Mouse (Mus musculus): ENCODE measurements around the gene Cirbp. TPM values are rescaled to one million over a fixed set of nuclear protein-coding genes. Genes with fewer than 3 reads are reported as not detected.

The Cirbp gene
- polyA plus RNA-seq, 1 experiment, result 30.9 TPM

DNA sequence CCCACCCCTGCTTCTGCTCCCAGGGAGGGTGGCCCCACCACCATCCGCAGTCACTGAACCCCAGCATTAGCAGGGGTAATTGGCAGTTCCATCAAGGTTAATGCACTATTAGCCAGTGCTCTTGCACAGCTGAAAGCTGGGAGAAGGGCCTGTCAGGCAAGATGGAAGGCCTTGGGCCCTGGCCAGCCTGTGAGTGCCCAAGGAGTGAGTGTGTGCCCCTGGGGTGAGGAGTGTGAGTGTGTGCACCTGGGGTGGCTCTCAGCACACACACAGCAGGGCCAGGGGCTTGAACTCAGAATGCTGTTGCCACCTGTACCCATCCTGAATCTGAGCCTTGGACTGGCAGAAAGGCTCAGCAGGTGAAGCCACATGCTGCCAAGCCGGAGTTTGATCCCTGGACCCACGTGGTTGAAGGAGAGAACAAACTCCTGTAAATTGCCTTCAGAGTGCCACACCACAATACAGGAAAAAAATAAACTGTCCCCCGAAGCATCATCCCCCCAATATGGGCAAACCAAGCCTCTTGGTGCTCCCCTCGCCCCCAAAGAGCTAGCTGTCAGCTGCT lies 10.6 kb downstream of the Cirbp start:
- no peak overlapping the region for H3ac ChIP-seq (ENCODE audit: control insufficient read depth, insufficient read length, low read depth)
- H3K4me3 ChIP-seq (ENCODE audit: insufficient read depth, poor library complexity, severe bottlenecking), result no peak overlapping the region
- no peaks in the 10 kb centered on the region for H3K79me2 ChIP-seq (ENCODE audit: control insufficient read depth, insufficient read depth)
- no peaks in the 10 kb centered on the region for H3K79me3 ChIP-seq (ENCODE audit: low read depth)
- no peak for TF ChIP-seq USF1 (IDR thresholded peaks at IDR 0.05; ENCODE audit: low read depth)
- TF ChIP-seq MAX (IDR thresholded peaks at IDR 0.05), result no peak
- TF ChIP-seq CTCF (IDR thresholded peaks at IDR 0.05; ENCODE audit: control insufficient read depth, insufficient read depth, insufficient read length), result no peak
- TF ChIP-seq MYOG (IDR thresholded peaks at IDR 0.05; ENCODE audit: control insufficient read depth, extremely low read depth, insufficient read length), result no peak
- no peak for TF ChIP-seq FOSL1 (IDR thresholded peaks at IDR 0.05; ENCODE audit: insufficient read depth, low read length, poor library complexity, severe bottlenecking)
- no peak for TF ChIP-seq MYOD1 (IDR thresholded peaks at IDR 0.05; ENCODE audit: control insufficient read depth, insufficient read length, low read depth)
- TF ChIP-seq CEBPB (IDR thresholded peaks at IDR 0.05; ENCODE audit: low read depth), result no peak
- H3K36me3 ChIP-seq (ENCODE audit: control insufficient read depth, insufficient read depth), result peaks cover 10% of the 10 kb centered on the region
- no peaks in the 10 kb centered on the region for H3K27me3 ChIP-seq (ENCODE audit: control insufficient read depth, insufficient read depth, insufficient read length)

DNA sequence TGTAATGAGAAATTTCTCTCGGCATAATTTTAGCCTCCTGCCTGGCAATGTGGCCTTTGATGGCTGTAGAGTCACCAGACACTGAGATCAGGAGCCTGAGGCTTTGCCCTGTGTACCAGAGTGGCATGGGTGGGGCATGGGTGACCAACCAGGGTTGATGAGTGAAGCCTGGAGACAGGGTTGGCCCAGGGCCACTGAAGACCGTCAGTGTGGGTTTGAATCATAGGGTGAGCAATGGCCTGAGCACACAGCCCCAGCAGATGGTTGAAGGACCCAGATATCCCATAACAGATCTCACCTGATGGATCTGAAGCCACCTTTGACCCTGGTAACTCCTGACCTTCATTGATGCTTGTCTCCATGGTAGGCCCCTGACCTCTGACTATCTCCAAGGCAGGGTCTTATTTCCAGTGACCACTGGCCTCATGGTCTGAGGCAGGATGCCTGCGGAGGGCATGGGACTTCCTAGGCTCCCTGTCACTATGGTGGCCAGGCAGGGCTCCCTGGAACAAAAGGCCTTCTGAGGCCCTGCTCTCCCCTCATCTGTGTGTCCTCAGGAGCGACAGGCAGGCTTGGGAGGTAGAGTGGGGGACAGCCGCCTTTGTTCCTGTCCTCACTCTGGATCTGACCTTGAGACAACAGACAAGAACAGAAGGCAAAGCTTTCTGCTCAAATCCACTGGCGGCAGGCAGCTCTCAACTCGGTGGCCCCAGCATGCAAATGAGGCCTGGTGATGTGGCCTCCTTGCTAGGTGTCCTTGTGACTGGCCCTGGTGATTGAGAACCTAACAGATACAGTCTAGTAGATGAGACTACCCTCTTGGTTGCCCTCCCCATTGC lies 11.9 kb downstream of the Cirbp start:
- Histone ChIP-seq H3K4me3 (ENCODE audit: insufficient read depth, poor library complexity, severe bottlenecking) (no peak overlapping the region), H3ac (ENCODE audit: control insufficient read depth, insufficient read length, low read depth) (no peak overlapping the region), H3K36me3 (ENCODE audit: control insufficient read depth, insufficient read depth) (no peaks in the 10 kb centered on the region), H3K79me2 (ENCODE audit: control insufficient read depth, insufficient read depth) (no peaks in the 10 kb centered on the region), H3K79me3 (ENCODE audit: low read depth) (no peaks in the 10 kb centered on the region), H3K27me3 (ENCODE audit: control insufficient read depth, insufficient read depth, insufficient read length) (no peaks in the 10 kb centered on the region)
- TF ChIP-seq MYOG (IDR thresholded peaks at IDR 0.05; ENCODE audit: control insufficient read depth, extremely low read depth, insufficient read length) (no peak), CEBPB (IDR thresholded peaks at IDR 0.05; ENCODE audit: low read depth) (no peak), CTCF (IDR thresholded peaks at IDR 0.05; ENCODE audit: control insufficient read depth, insufficient read depth, insufficient read length) (no peak), MYOD1 (IDR thresholded peaks at IDR 0.05; ENCODE audit: control insufficient read depth, insufficient read length, low read depth) (peak; percentile 28), FOSL1 (IDR thresholded peaks at IDR 0.05; ENCODE audit: insufficient read depth, low read length, poor library complexity, severe bottlenecking) (no peak)

DNA sequence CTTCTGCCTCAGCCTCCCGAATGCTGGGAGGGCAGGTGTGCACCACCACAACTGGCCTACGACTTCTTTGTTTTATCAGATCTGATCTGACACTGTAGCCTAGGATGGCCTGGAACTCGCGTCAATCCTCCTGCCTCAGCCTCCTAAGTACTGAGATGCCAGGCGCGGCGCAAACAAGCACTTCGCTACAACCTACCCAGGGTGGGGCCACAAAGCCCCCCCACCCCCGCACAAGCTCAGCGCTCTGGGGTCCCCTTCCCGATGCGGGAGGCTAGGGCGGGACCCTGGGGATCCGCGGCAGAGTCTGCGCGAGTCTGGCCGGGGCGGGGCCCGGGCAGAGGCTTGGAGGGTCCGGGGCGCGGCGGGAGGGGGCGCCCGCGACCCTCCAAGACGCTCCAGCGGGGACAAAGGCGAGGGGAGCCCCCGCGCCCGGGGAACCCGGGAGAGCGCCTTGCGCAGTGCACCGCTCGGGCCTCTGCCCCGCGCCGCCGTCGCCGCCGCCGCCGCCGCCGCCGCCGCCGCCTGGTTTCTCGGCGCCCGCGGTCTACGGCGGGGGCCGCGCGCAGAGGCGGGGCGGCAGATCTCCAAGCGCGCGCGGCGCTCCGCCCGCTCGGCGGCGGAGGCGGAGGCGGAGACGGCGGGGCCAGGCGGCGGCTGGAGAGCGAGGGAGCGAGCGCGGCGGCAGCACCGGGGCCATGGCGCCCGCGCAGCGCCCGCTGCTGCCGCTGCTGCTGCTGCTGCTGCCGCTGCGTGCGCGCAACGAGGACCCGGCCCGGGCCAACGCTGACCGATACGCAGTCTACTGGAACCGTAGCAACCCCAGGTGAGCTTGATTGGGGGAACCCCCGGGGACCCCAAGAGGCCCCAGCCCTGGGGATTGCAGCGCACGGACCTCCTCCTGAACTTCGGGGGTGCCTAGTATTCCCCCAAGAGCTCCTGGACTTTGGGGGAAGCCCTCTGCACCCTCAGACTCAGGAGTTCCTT lies 13.6 kb downstream of the Cirbp start, which contains the start of gene Efna2:
Gene Efna2 (plus strand): TSS at position 415 of the 984 bp plus-strand sequence.
- H3K79me3 ChIP-seq (ENCODE audit: low read depth), result no peaks in the 10 kb centered on the region
- H3ac ChIP-seq (ENCODE audit: control insufficient read depth, insufficient read length, low read depth), result peak within 1 kb of the TSS; percentile 77
- no peak for TF ChIP-seq MAX (IDR thresholded peaks at IDR 0.05)
- no peak for TF ChIP-seq CTCF (IDR thresholded peaks at IDR 0.05; ENCODE audit: control insufficient read depth, insufficient read depth, insufficient read length)
- TF ChIP-seq USF1 (IDR thresholded peaks at IDR 0.05; ENCODE audit: low read depth), result no peak
- no peak for TF ChIP-seq MYOD1 (IDR thresholded peaks at IDR 0.05; ENCODE audit: control insufficient read depth, insufficient read length, low read depth)
- no peak for TF ChIP-seq FOSL1 (IDR thresholded peaks at IDR 0.05; ENCODE audit: insufficient read depth, low read length, poor library complexity, severe bottlenecking)
- TF ChIP-seq MYOG (IDR thresholded peaks at IDR 0.05; ENCODE audit: control insufficient read depth, extremely low read depth, insufficient read length), result no peak
- TF ChIP-seq CEBPB (IDR thresholded peaks at IDR 0.05; ENCODE audit: low read depth), result no peak
- no peaks in the 10 kb centered on the region for H3K36me3 ChIP-seq (ENCODE audit: control insufficient read depth, insufficient read depth)
- no peaks in the 10 kb centered on the region for H3K27me3 ChIP-seq (ENCODE audit: control insufficient read depth, insufficient read depth, insufficient read length)
- no peaks in the 10 kb centered on the region for H3K79me2 ChIP-seq (ENCODE audit: control insufficient read depth, insufficient read depth)
- H3K4me3 ChIP-seq (ENCODE audit: insufficient read depth, poor library complexity, severe bottlenecking), result peak within 1 kb of the TSS; percentile 31

DNA sequence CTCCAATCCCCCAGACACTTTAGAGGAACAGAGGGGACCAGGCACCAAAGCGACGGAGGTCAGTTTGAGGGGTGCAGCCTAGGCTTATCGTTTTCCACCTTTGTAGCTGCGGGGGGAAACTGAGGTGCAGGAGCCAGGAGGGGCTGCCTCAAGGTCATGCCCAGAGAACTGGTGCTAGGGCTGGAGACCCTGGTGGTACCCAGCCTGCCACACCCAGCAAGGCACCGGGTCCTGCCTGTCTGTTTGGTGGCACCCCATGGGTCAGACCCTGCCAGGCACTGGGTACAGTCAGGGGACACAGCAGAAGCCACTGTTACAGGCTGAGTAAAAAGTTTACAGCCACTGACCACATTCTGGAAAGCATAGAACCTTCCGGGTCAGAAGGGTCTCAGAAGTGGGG lies 14.5 kb downstream of the Cirbp start:
- TF ChIP-seq USF1 (IDR thresholded peaks at IDR 0.05; ENCODE audit: low read depth) (no peak), MYOD1 (IDR thresholded peaks at IDR 0.05; ENCODE audit: control insufficient read depth, insufficient read length, low read depth) (no peak), CEBPB (IDR thresholded peaks at IDR 0.05; ENCODE audit: low read depth) (no peak), CTCF (IDR thresholded peaks at IDR 0.05; ENCODE audit: control insufficient read depth, insufficient read depth, insufficient read length) (no peak), MYOG (IDR thresholded peaks at IDR 0.05; ENCODE audit: control insufficient read depth, extremely low read depth, insufficient read length) (no peak)
- H3K27me3 ChIP-seq (ENCODE audit: control insufficient read depth, insufficient read depth, insufficient read length), result no peaks in the 10 kb centered on the region
- no peaks in the 10 kb centered on the region for H3K79me2 ChIP-seq (ENCODE audit: control insufficient read depth, insufficient read depth)
- no peaks in the 10 kb centered on the region for H3K79me3 ChIP-seq (ENCODE audit: low read depth)
- no peak overlapping the region for H3K4me3 ChIP-seq (ENCODE audit: insufficient read depth, poor library complexity, severe bottlenecking)
- peak overlapping the region; percentile 20 for H3ac ChIP-seq (ENCODE audit: control insufficient read depth, insufficient read length, low read depth)
- H3K36me3 ChIP-seq (ENCODE audit: control insufficient read depth, insufficient read depth), result no peaks in the 10 kb centered on the region

DNA sequence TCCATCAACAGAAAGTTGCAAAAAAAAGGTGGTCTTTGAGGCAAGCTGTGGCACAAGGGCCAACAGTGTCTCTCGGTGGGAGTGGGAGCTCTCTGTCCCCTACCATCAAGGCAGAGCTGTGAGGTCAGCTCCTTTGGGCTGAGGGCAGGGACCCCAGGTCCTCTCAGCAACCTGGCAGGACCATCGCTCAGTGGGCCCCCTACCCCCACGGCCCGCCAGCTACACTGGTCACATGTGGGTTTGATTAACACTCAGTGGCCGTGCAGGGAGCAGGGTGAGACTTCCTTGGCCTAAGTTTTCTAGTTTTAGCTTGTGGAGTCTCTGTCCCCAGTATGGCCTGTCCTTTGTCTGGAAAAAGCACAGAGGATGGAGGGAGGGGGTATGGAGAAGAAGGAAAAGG lies 15.0 kb downstream of the Cirbp start:
- Histone ChIP-seq H3K4me3 (ENCODE audit: insufficient read depth, poor library complexity, severe bottlenecking) (no peak overlapping the region), H3ac (ENCODE audit: control insufficient read depth, insufficient read length, low read depth) (no peak overlapping the region), H3K79me3 (ENCODE audit: low read depth) (no peaks in the 10 kb centered on the region), H3K79me2 (ENCODE audit: control insufficient read depth, insufficient read depth) (no peaks in the 10 kb centered on the region), H3K27me3 (ENCODE audit: control insufficient read depth, insufficient read depth, insufficient read length) (no peaks in the 10 kb centered on the region), H3K36me3 (ENCODE audit: control insufficient read depth, insufficient read depth) (no peaks in the 10 kb centered on the region)
- TF ChIP-seq USF1 (IDR thresholded peaks at IDR 0.05; ENCODE audit: low read depth) (no peak), MYOG (IDR thresholded peaks at IDR 0.05; ENCODE audit: control insufficient read depth, extremely low read depth, insufficient read length) (no peak), MAX (IDR thresholded peaks at IDR 0.05) (no peak), FOSL1 (IDR thresholded peaks at IDR 0.05; ENCODE audit: insufficient read depth, low read length, poor library complexity, severe bottlenecking) (no peak), MYOD1 (IDR thresholded peaks at IDR 0.05; ENCODE audit: control insufficient read depth, insufficient read length, low read depth) (no peak), CTCF (IDR thresholded peaks at IDR 0.05; ENCODE audit: control insufficient read depth, insufficient read depth, insufficient read length) (no peak), CEBPB (IDR thresholded peaks at IDR 0.05; ENCODE audit: low read depth) (no peak)
